Mouse (Mus musculus) retina, adult 2 months (tissue): ENCODE measurements around the gene Trim5.
"Not testable (repeated sequence)": the region's sequence is repeated elsewhere in the genome, so short reads cannot be mapped to it uniquely, and the experiment has no call there.

Experiments used
- DNase-seq: peaks from one replicate; pipeline ENCODE4 v3.0.0-alpha.2; 2012; ENCODE audit warnings: low read depth, low spot score

The Trim5 gene

GRCm38 (mm10) chr7:104287576-104288443 lies at the start of gene Trim5:
Gene Trim5, minus strand, starts transcription at chr7:104288094.
- DNase-seq: not testable (repeated sequence)

GRCm38 (mm10) chr7:104335547-104335946 lies 47.7 kb upstream of the Trim5 start:
- DNase-seq: not testable (repeated sequence)

- DNase-seq: not testable (repeated sequence)
Measured at GRCm38 (mm10) chr7:104329171-104329570, 41.3 kb upstream of the Trim5 start, which contains the start of gene Trim34b. Gene Trim34b, plus strand, starts transcription at chr7:104329471.

- DNase-seq: no peak
Measured at GRCm38 (mm10) chr7:104322028-104322427, 34.1 kb upstream of the Trim5 start.

GRCm38 (mm10) chr7:104315369-104316080 lies 27.6 kb upstream of the Trim5 start, which contains the start of gene Trim12a:
Gene Trim12a, minus strand, starts transcription at chr7:104315466.
- DNase-seq: not testable (repeated sequence)

- no peak for DNase-seq
Measured at GRCm38 (mm10) chr7:104314796-104315353, 27.0 kb upstream of the Trim5 start.

GRCm38 (mm10) chr7:104291638-104292400 lies 3.9 kb upstream of the Trim5 start:
- DNase-seq: no peak

GRCm38 (mm10) chr7:104290641-104291040 lies 2.7 kb upstream of the Trim5 start:
- no peak for DNase-seq

- not testable (repeated sequence) for DNase-seq
Measured at GRCm38 (mm10) chr7:104279361-104279760, 8.5 kb downstream of the Trim5 start.

- DNase-seq: not testable (repeated sequence)
Measured at GRCm38 (mm10) chr7:104265335-104265734, 22.6 kb downstream of the Trim5 start.

GRCm38 (mm10) chr7:104260380-104260779 lies 27.5 kb downstream of the Trim5 start:
- not testable (repeated sequence) for DNase-seq

GRCm38 (mm10) chr7:104244287-104245181 lies 43.4 kb downstream of the Trim5 start, which contains the start of gene Trim34a:
Gene Trim34a, plus strand, starts transcription at chr7:104244457.
- no peak for DNase-seq

GRCm38 (mm10) chr7:104243616-104244015 lies 44.3 kb downstream of the Trim5 start:
- DNase-seq: no peak

GRCm38 (mm10) chr7:104240857-104241256 lies 47.0 kb downstream of the Trim5 start:
- no peak for DNase-seq

GRCm38 (mm10) chr7:104231203-104231602 lies 56.7 kb downstream of the Trim5 start:
- DNase-seq: no peak

GRCm38 (mm10) chr7:104218701-104219569 lies 69.0 kb downstream of the Trim5 start, which contains the start of gene Trim6:
Gene Trim6, plus strand, starts transcription at chr7:104218793.
- no peak for DNase-seq

GRCm38 (mm10) chr7:104217881-104218280 lies 70.0 kb downstream of the Trim5 start:
- no peak for DNase-seq

- no peak for DNase-seq
Measured at GRCm38 (mm10) chr7:104216011-104216535, 71.8 kb downstream of the Trim5 start.
